In genomic region chr3:90080498-90080863, GRCm38 (mm10) we compare ENCODE assay signal across 9 mouse cellular contexts. TPM values are rescaled to one million over a fixed set of nuclear protein-coding genes. Genes with fewer than 3 reads are reported as not detected.
DNase-seq lines count a peak whose midpoint lies in the region; ATAC-seq lines count a peak whose summit lies in the region.
"Had no signal": no experiment of that assay in that cellular context is flagged by ENCODE, and none has a peak within 500 bp of the region (broad histone marks: within the 10 kb centered on the region; RNA-seq: fewer than 3 reads in every experiment).

No protein-coding gene starts in this region.

- H3K4me3 ChIP-seq in kidney, embryonic 14.5 days (ENCODE audit: low read length): peak overlapping the region; percentile 83
- H3K4me3 ChIP-seq in hindbrain, embryonic 14.5 days (replicated peaks; ENCODE audit: low read length): peak overlapping the region; percentile 94
- peak overlapping the region; percentile 78 for H3K4me3 ChIP-seq in midbrain, embryonic 15.5 days

- H3K27ac ChIP-seq in kidney, embryonic 14.5 days (ENCODE audit: low read depth, low read length): peak overlapping the region; percentile 96
- peak overlapping the region; percentile 94 for H3K27ac ChIP-seq in hindbrain, embryonic 14.5 days
- peak overlapping the region; percentile 88 for H3K27ac ChIP-seq in midbrain, embryonic 15.5 days

- H3K4me2 ChIP-seq in kidney, embryonic 14.5 days (replicated peaks; ENCODE audit: low read depth, low read length): peak overlapping the region; percentile 49
- peak overlapping the region; percentile 84 for H3K4me2 ChIP-seq in hindbrain, embryonic 14.5 days (replicated peaks)
- H3K4me2 ChIP-seq in midbrain, embryonic 15.5 days: peak overlapping the region; percentile 75

- WGBS in kidney, embryonic 14.5 days: 1% methylated on average over 6 of the region's 6 CpGs
- 3% methylated on average over 6 of the region's 6 CpGs for WGBS in hindbrain, embryonic 14.5 days
- WGBS in midbrain, embryonic 15.5 days: 2% methylated on average over 6 of the region's 6 CpGs

- DNase-seq in kidney, adult 9 months: no peak
- DNase-seq in c-Kit-positive CD71-positive TER-119-negative erythroid progenitor cells, embryonic 14.5 days (ENCODE audit: low read depth): peak; percentile 38
- no peak for DNase-seq in hindbrain, embryonic 14.5 days (ENCODE audit: low spot score)
- DNase-seq in thymus, postnatal 25 days: no peak
- DNase-seq in adrenal gland, postnatal 25 days: no peak
- DNase-seq in MN1 (ENCODE audit: low spot score): no peak

- H3K9ac ChIP-seq in kidney, embryonic 14.5 days (ENCODE audit: low read depth, low read length): peak overlapping the region; percentile 83
- H3K9ac ChIP-seq in hindbrain, embryonic 14.5 days: peak overlapping the region; percentile 83
- peak overlapping the region; percentile 76 for H3K9ac ChIP-seq in midbrain, embryonic 15.5 days

- H3K9me3 ChIP-seq in kidney, embryonic 14.5 days (ENCODE audit: control insufficient read depth, low read length): no peaks in the 10 kb centered on the region
- no peaks in the 10 kb centered on the region for H3K9me3 ChIP-seq in hindbrain, embryonic 14.5 days (ENCODE audit: control insufficient read depth, low read length)
- no peaks in the 10 kb centered on the region for H3K9me3 ChIP-seq in midbrain, embryonic 15.5 days

- peaks cover 46% of the 10 kb centered on the region for H3K4me1 ChIP-seq in kidney, embryonic 14.5 days (ENCODE audit: control insufficient read depth, insufficient read depth, low read length)
- H3K4me1 ChIP-seq in hindbrain, embryonic 14.5 days (replicated peaks; ENCODE audit: control insufficient read depth, insufficient read depth, low read length): peaks cover 38% of the 10 kb centered on the region
- peaks cover 62% of the 10 kb centered on the region for H3K4me1 ChIP-seq in midbrain, embryonic 15.5 days

- no peak for ATAC-seq in kidney, embryonic 14.5 days (ENCODE audit: low FRiP score, low TSS enrichment)
- ATAC-seq in hindbrain, embryonic 14.5 days (ENCODE audit: low FRiP score): no peak
- ATAC-seq in midbrain, embryonic 15.5 days (replicated peaks): no peak

- H3K36me3 ChIP-seq in kidney, embryonic 14.5 days (ENCODE audit: control insufficient read depth, insufficient read depth, low read length): no peaks in the 10 kb centered on the region; the same call in 1 of the 2 replicates
- H3K36me3 ChIP-seq in hindbrain, embryonic 14.5 days (replicated peaks; ENCODE audit: control insufficient read depth, insufficient read depth): no peaks in the 10 kb centered on the region
- H3K36me3 ChIP-seq in midbrain, embryonic 15.5 days (replicated peaks): no peaks in the 10 kb centered on the region

- no peaks in the 10 kb centered on the region for H3K27me3 ChIP-seq in kidney, embryonic 14.5 days (ENCODE audit: control insufficient read depth, insufficient read depth, low read length)
- H3K27me3 ChIP-seq in hindbrain, embryonic 14.5 days (ENCODE audit: control insufficient read depth, insufficient read depth, low read length): no peaks in the 10 kb centered on the region
- H3K27me3 ChIP-seq in midbrain, embryonic 15.5 days (replicated peaks): no peaks in the 10 kb centered on the region
- H3K27me3 ChIP-seq: Patski had no signal

RNA-seq across cellular contexts. Expression of gene Tpm3, which starts 8.0 kb away (rescaled TPM):
- polyA plus RNA-seq in kidney, embryonic 14.5 days (2014; fragmentation: Nextera tagmentation; extraction: Ambion mirVana): 515 and 579 TPM in 2 replicates
- 313 and 339 TPM in 2 replicates for polyA plus RNA-seq in hindbrain, embryonic 14.5 days (2014; fragmentation: Nextera tagmentation; extraction: Ambion mirVana)
- polyA plus RNA-seq in midbrain, embryonic 15.5 days (2015; fragmentation: Nextera tagmentation; extraction: Ambion mirVana): 382 TPM in 2 replicates
- total RNA-seq in adrenal gland, postnatal 25 days (2021): 178 and 198 TPM in 2 replicates

RNA-seq across cellular contexts. Expression of gene Nup210l, which starts 23.5 kb away (rescaled TPM):
- 0.47 and 0.76 TPM in 2 replicates for polyA plus RNA-seq in kidney, embryonic 14.5 days (2014; fragmentation: Nextera tagmentation; extraction: Ambion mirVana)
- 0.35 and 0.51 TPM in 2 replicates for polyA plus RNA-seq in hindbrain, embryonic 14.5 days (2014; fragmentation: Nextera tagmentation; extraction: Ambion mirVana)
- polyA plus RNA-seq in midbrain, embryonic 15.5 days (2015; fragmentation: Nextera tagmentation; extraction: Ambion mirVana): 0.26 and 0.43 TPM in 2 replicates
- total RNA-seq in adrenal gland, postnatal 25 days (2021): 0.55 and 0.71 TPM in 2 replicates

RNA-seq across cellular contexts. Expression of gene Ubap2l, which starts 28.1 kb away (rescaled TPM):
- 201 and 264 TPM in 2 replicates for polyA plus RNA-seq in kidney, embryonic 14.5 days (2014; fragmentation: Nextera tagmentation; extraction: Ambion mirVana)
- polyA plus RNA-seq in hindbrain, embryonic 14.5 days (2014; fragmentation: Nextera tagmentation; extraction: Ambion mirVana): 140 and 148 TPM in 2 replicates
- polyA plus RNA-seq in midbrain, embryonic 15.5 days (2015; fragmentation: Nextera tagmentation; extraction: Ambion mirVana): 126 and 135 TPM in 2 replicates
- 158 and 190 TPM in 2 replicates for total RNA-seq in adrenal gland, postnatal 25 days (2021)

RNA-seq across cellular contexts. Expression of gene 4933434E20Rik, which starts 29.0 kb away (rescaled TPM):
- polyA plus RNA-seq in kidney, embryonic 14.5 days (2014; fragmentation: Nextera tagmentation; extraction: Ambion mirVana): 173 and 196 TPM in 2 replicates
- polyA plus RNA-seq in hindbrain, embryonic 14.5 days (2014; fragmentation: Nextera tagmentation; extraction: Ambion mirVana): 200 and 225 TPM in 2 replicates
- polyA plus RNA-seq in midbrain, embryonic 15.5 days (2015; fragmentation: Nextera tagmentation; extraction: Ambion mirVana): 205 and 210 TPM in 2 replicates
- 77.0 and 90.3 TPM in 2 replicates for total RNA-seq in adrenal gland, postnatal 25 days (2021)
